Mouse (Mus musculus) CD4-positive, CD25-positive, alpha-beta regulatory T cell (primary cell): Measurements from ENCODE around the gene Eif4enif1. TPM values are rescaled to one million over a fixed set of nuclear protein-coding genes. Genes with fewer than 3 reads are reported as not detected.

Experiments used
- polyA plus RNA-seq: library from polyadenylated mRNA; unstranded; fragments of 100-300 nt; shearing (Covaris generic); gene quantifications from one replicate; pipeline ENCODE4 v1.2.1, GENCODE M21; 2017

Gene Eif4enif1
- 48.8 TPM for polyA plus RNA-seq

GRCm38 (mm10) chr11:3202231-3202701, at the start of gene Eif4enif1:
TSS of gene Eif4enif1 (plus strand) at chr11:3202392.

GRCm38 (mm10) chr11:3193363-3193762, 8.8 kb upstream of the Eif4enif1 start, which contains the start of gene Sfi1:
TSS of gene Sfi1 (minus strand) at chr11:3193463.

GRCm38 (mm10) chr11:3266079-3266685, 64.0 kb downstream of the Eif4enif1 start, which contains the start of gene Drg1:
TSS of gene Drg1 (minus strand) at chr11:3266415.

GRCm38 (mm10) chr11:3288521-3289301, 86.5 kb downstream of the Eif4enif1 start, which contains the start of gene Patz1:
TSS of gene Patz1 (plus strand) at chr11:3288874.

Other genes starting within 250 kb of the Eif4enif1 start
- 46.2 TPM for gene Sfi1, start 8.9 kb upstream of the Eif4enif1 start, polyA plus RNA-seq
- 187 TPM for gene Drg1, start 64.0 kb downstream of the Eif4enif1 start, polyA plus RNA-seq
- 48.2 TPM for gene Patz1, start 86.5 kb downstream of the Eif4enif1 start, polyA plus RNA-seq
- gene Pik3ip1, start 128.0 kb downstream of the Eif4enif1 start, polyA plus RNA-seq, result 167 TPM
- 102 TPM for gene Limk2, start 206.8 kb downstream of the Eif4enif1 start, polyA plus RNA-seq
- gene Rnf185, start 250.0 kb downstream of the Eif4enif1 start, polyA plus RNA-seq, result 23.6 TPM